Mouse (Mus musculus) embryonic facial prominence, embryonic 12.5 days (tissue): ENCODE results near the gene Arrdc2. TPM values are rescaled to one million over a fixed set of nuclear protein-coding genes. Genes with fewer than 3 reads are reported as not detected.

Experiments
- microRNA-seq: library from miRNA; unstranded; fragments of <30 nt; microRNA quantifications from one replicate; pipeline ENCODE4, GENCODE M21; 2017
- polyA plus RNA-seq: library from polyadenylated mRNA; unstranded; fragments of >200 nt; fragmentation: Nextera tagmentation; extraction: Ambion mirVana; gene quantifications from 2 replicates; pipeline ENCODE4 v1.2.1, GENCODE M21; 2016

The Arrdc2 gene
- polyA plus RNA-seq, 1 experiment from 2014 or later = 6.9 TPM

Small RNAs within 50 kb of the gene (microRNA-seq; reads per million reads assigned to microRNA genes)
- gene Mir7240 = not detected

Other genes with a start within 250 kb of the Arrdc2 start
- gene Isyna1, start 245.3 kb downstream of the Arrdc2 start, polyA plus RNA-seq = 185 and 195 TPM in 2 replicates
- gene Ssbp4, start 230.8 kb downstream of the Arrdc2 start, polyA plus RNA-seq = 134 and 142 TPM in 2 replicates
- gene Lrrc25, start 223.6 kb downstream of the Arrdc2 start, polyA plus RNA-seq = 1.1 and 1.2 TPM in 2 replicates
- gene Gdf15, start 207.3 kb downstream of the Arrdc2 start, polyA plus RNA-seq = not detected in 2 replicates
- 59.5 and 70.4 TPM in 2 replicates for gene Pgpep1, start 179.3 kb downstream of the Arrdc2 start, polyA plus RNA-seq
- 303 and 326 TPM in 2 replicates for gene Lsm4, start 166.5 kb downstream of the Arrdc2 start, polyA plus RNA-seq
- 142 and 150 TPM in 2 replicates for gene Jund, start 140.8 kb downstream of the Arrdc2 start, polyA plus RNA-seq
- gene Iqcn, start 136.3 kb downstream of the Arrdc2 start, polyA plus RNA-seq = not detected in 2 replicates
- gene Gm3336, start 121.2 kb downstream of the Arrdc2 start, polyA plus RNA-seq = not detected in 2 replicates
- gene Pde4c, start 116.0 kb downstream of the Arrdc2 start, polyA plus RNA-seq = 0.17 and 0.29 TPM in 2 replicates
- 27.0 and 27.6 TPM in 2 replicates for gene Rab3a, start 85.0 kb downstream of the Arrdc2 start, polyA plus RNA-seq
- gene Mpv17l2, start 78.8 kb downstream of the Arrdc2 start, polyA plus RNA-seq = 32.7 and 35.7 TPM in 2 replicates
- 76.8 and 78.0 TPM in 2 replicates for gene Pik3r2, start 63.0 kb downstream of the Arrdc2 start, polyA plus RNA-seq
- gene Mast3, start 34.7 kb downstream of the Arrdc2 start, polyA plus RNA-seq = 13.7 and 13.9 TPM in 2 replicates
- gene Il12rb1, start 31.3 kb downstream of the Arrdc2 start, polyA plus RNA-seq = 0.13 TPM in 1 of 2 replicates, not detected in the other
- 6.7 and 7.0 TPM in 2 replicates for gene Kcnn1, start 23.5 kb upstream of the Arrdc2 start, polyA plus RNA-seq
- gene Ccdc124, start 34.2 kb upstream of the Arrdc2 start, polyA plus RNA-seq = 123 and 126 TPM in 2 replicates
- 0.19 and 0.20 TPM in 2 replicates for gene Slc5a5, start 53.0 kb upstream of the Arrdc2 start, polyA plus RNA-seq
- 3,568 and 3,610 TPM in 2 replicates for gene Rpl18a, start 57.7 kb upstream of the Arrdc2 start, polyA plus RNA-seq
- 63.1 and 64.6 TPM in 2 replicates for gene Map1s, start 66.2 kb upstream of the Arrdc2 start, polyA plus RNA-seq